Mouse (Mus musculus): ENCODE measurements around the gene Bach1.

GRCm38 (mm10) chr16:87709971-87710370 is 11.2 kb downstream of the Bach1 start:
- TF ChIP-seq POLR2A (IDR thresholded peaks at IDR 0.05; ENCODE audit: insufficient read depth, low read depth, low read length) (no peak), CTCF (IDR thresholded peaks at IDR 0.05) (no peak)
